Mouse (Mus musculus) liver, embryonic 13.5 days (tissue): Measurements from ENCODE around the gene Taok3. TPM values are rescaled to one million over a fixed set of nuclear protein-coding genes. Genes with fewer than 3 reads are reported as not detected.

Experiments used
- polyA plus RNA-seq: library from polyadenylated mRNA; unstranded; fragments of >200 nt; fragmentation: Nextera tagmentation; extraction: Ambion mirVana; gene quantifications from 2 replicates; pipeline ENCODE4 v1.2.1, GENCODE M21; 2015

The Taok3 gene
- polyA plus RNA-seq, 1 experiment from 2014 or later = 49.3 TPM

Other genes with a start within 250 kb of the Taok3 start
- 38.1 and 43.2 TPM in 2 replicates for gene Suds3, start 4.0 kb upstream of the Taok3 start, polyA plus RNA-seq
- gene Pebp1, start 167.5 kb downstream of the Taok3 start, polyA plus RNA-seq = 275 and 276 TPM in 2 replicates
- gene Vsig10, start 199.0 kb downstream of the Taok3 start, polyA plus RNA-seq = 1.7 TPM in 2 replicates
- gene Wsb2, start 237.2 kb downstream of the Taok3 start, polyA plus RNA-seq = 19.4 and 19.8 TPM in 2 replicates